Mouse (Mus musculus) B cell, adult 2 months (primary cell): ENCODE measurements around the gene Cd44.

Source experiments
- DNase-seq, 2 experiments: peaks; one replicate each; pipeline ENCODE4 v3.0.0; 2022

The Cd44 gene

DNA sequence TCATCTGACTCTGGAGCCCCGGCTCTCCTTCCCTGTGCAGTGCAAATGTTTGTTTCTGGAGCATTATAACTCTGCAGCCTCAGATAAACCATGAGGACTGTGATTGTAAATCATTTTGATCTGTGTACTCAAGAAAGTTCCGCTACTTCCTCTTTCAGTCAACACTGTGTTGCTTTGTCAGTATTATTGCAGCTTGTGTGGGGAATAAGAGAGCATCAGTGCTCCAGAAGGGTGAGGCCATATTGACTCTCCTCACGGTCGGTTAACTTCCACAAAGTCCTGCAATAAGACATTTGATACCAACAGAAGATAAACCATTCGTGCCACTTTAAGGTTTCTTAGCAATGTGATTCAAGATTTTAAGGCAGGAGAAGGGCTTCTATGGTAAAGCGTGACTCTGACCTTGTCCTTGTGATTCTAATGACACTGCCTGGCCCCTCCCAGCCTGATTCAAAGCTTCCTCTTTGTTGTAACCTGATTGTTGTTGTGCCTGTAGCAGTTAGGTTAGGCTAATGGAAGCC lies 86.1 kb downstream of the Cd44 start:
- DNase-seq = peak; percentile 74 to 79

GRCm38 (mm10) chr2:102812756-102813155 lies 88.7 kb downstream of the Cd44 start:
- peak; percentile 71 to 77 for DNase-seq

- DNase-seq = no peak
Measured at GRCm38 (mm10) chr2:102809436-102809835, 92.0 kb downstream of the Cd44 start.

DNA sequence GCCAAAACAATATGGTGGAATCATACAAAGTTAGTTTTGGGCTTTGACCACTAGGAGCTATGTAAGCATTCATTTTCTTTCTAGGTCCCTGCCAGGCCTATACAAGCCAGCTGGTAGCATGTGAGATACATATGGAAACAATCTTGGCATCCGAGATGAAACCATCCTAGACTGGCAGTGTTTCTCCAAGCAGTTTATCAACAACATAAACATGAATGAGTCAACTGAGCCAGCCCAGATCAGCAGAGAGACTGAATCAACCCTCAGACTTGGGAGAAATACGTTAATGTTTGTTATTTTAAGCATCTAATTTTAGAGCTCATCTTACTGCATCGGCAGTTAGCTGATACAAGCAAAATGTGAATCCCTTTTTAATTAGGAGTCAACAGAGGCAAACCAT lies 93.8 kb downstream of the Cd44 start:
- DNase-seq = no peak

DNA sequence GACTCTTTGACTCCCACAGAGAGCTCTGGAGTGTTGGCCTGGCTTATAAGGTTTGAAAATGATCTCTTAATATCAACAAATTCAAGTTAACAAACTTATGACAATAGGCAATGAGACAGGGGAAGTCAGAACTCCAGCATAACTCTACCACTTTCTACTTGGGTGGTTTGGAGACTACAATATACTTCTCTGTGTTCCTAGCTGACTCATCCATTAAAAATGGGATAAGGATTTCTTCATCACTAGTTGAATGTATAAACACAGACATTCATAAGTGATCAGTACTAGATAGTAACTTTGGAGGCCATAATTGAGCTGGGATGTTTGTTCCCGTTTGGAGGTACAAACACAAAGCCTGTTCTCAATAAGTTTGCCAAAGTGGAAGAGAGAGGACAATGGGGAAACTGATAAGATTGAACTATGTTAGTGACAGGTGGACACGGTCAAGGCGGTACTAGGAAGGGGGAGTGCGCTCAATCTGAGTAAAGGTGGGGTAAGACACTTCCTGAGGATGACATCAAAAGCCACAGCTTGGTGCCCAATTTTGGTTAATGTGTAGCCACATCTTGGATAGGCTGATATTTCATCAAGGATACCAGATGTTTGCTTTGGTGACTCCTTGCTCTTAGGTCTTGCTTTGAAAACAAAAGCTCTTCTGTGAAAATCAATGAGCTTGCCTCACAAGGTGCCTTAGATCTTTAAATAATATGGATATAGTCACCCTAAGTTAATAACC lies 95.5 kb downstream of the Cd44 start:
- DNase-seq = no peak

GRCm38 (mm10) chr2:102805283-102805682 lies 96.2 kb downstream of the Cd44 start:
- no peak for DNase-seq

GRCm38 (mm10) chr2:102804109-102804508 lies 97.4 kb downstream of the Cd44 start:
- peak in 1 of 2 experiments; percentile 27 for DNase-seq

DNA sequence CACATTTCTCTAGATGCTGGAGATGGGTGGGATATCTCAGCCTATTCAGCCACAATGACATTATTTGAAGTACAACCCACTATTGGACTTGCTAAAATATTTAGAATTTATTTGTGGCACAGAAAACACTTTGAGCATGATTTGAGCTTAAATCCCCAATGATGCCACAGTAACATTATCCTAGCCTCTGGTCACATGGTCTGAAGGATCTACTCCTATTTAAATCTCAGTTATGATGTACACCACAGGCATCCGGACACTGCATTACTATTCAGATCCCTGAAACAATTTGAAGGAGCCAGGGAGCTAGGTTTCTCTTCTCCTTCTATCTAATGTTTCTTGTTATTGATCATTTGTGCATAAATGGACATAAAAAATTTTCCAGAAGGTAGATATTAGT lies 99.6 kb downstream of the Cd44 start:
- no peak for DNase-seq

GRCm38 (mm10) chr2:102798149-102798548 lies 103.3 kb downstream of the Cd44 start:
- DNase-seq = no peak

DNA sequence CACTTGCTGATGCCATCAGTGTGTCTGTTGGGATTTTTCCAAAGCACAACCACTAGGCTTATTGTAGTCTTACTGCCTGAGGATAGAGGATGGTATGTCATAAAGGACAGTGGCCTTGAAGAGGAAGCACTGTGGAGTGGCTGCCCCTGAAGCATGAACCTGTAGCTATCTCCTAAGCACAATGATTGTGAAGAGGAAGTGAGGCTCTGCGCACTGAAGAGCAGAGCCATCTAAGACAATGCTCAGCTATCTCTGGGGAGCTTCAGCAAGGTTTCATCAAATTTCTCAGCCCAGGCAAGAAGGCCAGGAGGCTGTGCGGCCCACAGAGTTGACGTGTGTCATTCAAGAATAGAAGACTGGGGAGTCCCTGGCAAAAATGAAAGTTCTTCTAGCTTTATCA lies 106.4 kb downstream of the Cd44 start:
- peak; percentile 75 to 78 for DNase-seq

DNA sequence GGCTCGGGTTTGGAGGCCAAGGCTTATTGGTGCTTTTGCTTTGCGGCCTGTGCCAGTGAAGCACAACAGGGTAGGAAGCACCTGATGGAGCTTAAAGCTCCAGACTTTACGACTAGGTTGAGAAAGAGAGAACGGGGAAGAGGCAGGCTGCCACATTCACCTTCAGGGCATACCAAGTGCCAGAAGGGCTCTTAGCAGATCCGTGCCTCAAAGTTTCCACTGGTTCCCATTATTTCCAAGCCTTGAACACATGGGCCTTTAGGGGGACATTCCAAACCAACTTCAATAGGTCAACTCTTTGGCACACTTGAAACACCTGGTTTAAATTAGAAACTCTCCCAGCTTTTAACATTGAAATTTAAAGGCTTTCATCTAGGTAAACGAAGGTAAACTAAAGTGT lies 108.7 kb downstream of the Cd44 start:
- peak; percentile 3 to 6 for DNase-seq

GRCm38 (mm10) chr2:102791641-102792040 lies 109.8 kb downstream of the Cd44 start:
- peak; percentile 39 to 43 for DNase-seq

DNA sequence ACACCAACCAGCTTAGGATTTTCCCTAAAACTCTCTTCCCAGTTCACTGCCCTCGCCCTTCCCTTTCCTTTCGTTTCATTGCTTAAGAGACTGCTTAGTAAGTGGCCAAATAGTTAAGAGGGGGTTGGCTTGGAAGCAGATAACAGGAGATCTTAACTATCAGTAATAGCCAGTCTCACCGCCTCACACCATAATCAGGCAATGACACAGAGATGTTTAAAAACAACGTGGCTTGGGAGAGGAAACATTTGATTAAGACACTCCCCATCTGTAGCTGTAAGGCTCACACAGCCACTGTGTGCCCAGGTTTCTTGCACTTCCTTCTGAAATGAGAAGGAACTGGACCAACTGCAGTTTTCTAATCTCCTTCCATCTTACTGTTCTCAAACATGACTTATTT lies 115.8 kb downstream of the Cd44 start:
- DNase-seq = no peak

DNA sequence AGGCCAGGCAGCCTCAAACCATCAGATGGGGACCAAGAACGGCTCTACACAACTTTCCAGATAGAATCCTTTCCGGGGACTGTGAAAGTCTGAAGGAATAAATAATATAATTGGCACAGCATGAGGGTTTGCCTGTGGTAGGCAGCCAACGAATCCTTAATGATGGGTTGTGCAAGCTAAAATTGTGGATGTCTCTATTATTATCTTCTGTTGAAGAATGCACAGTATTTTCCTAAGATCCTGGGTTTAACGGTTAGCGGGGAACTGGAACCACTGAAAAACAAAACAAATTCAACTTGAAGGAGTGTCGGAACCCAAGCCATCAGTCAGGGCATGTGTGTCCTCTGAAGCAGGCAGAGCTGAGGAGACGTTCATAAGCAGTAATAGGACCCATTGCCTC lies 118.7 kb downstream of the Cd44 start:
- DNase-seq = no peak

DNA sequence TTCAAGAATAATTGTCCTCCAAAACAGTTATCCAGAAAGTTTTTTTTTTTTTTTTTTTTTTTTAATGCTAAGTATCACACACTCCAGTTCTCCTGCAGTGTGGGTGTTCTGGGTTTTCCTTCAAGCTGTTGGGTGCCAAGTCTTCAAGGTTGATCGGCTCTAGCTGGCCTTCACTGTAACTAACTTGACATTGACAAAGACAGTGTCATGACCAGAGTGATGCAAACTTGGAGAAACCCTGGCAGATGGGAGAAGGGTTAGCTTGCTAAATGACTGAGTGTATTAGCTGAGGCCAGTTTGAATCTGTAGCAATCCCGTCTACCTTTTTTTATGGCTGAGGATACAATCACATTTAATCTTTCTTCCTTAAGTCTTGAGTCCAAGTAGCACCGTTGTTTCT lies 123.3 kb downstream of the Cd44 start:
- DNase-seq = no peak

- DNase-seq = no peak
Measured at GRCm38 (mm10) chr2:102775561-102775960, 125.9 kb downstream of the Cd44 start.

GRCm38 (mm10) chr2:102774700-102775099 lies 126.8 kb downstream of the Cd44 start:
- DNase-seq = no peak

GRCm38 (mm10) chr2:102772276-102772675 lies 129.2 kb downstream of the Cd44 start:
- DNase-seq = no peak

GRCm38 (mm10) chr2:102771304-102771703 lies 130.2 kb downstream of the Cd44 start:
- no peak for DNase-seq

GRCm38 (mm10) chr2:102768267-102768666 lies 133.2 kb downstream of the Cd44 start:
- DNase-seq = no peak

DNA sequence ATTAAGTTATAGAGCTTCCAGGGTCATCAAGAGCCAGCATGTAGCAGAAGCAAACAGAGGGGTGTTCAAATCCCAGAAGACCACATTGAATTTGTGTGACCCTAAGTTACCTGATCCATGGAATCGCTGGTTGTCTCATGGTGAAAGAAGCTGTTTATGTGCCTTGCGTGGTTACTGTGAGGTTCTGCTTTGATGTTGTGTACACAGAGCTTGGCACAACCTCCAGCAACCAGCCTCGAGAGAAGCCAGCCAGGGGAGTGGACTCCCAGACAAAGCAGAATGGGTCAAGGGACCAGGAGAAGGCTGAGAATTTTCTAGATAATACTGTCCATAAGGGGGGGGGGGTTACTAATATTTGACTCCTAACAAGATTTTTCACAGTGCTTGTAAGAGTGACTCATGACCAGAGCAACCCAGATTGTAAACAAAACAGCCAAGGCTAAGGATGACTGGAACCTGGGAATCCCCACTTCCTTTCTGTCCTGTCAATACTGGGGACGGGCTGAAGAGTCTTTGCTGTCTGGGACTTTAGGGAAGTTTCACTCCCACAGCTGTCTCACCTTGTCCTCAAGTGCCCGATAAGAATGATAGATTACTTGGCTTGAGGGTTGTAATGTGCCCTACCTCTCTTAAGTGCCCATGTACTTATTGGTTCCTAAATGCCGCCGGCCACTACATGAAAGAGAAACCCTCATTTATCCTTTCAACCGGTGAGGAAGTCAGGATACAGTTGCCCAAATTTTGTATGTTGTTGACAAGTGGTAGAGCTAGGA lies 136.7 kb downstream of the Cd44 start:
- DNase-seq = no peak

GRCm38 (mm10) chr2:102763991-102764390 lies 137.5 kb downstream of the Cd44 start:
- DNase-seq = no peak

- DNase-seq = no peak
Measured at GRCm38 (mm10) chr2:102763176-102763575, 138.3 kb downstream of the Cd44 start.
